Mouse (Mus musculus): ENCODE results near the gene Pitpnm3. TPM values are rescaled to one million over a fixed set of nuclear protein-coding genes. Genes with fewer than 3 reads are reported as not detected.
A peak's percentile ranks its signal among the peaks of the same experiment; 100 is the strongest.

The Pitpnm3 gene
- polyA plus RNA-seq, 2 experiments: 0.40 to 1.0 TPM

- ATAC-seq (ENCODE audit: low FRiP score, low read depth): no peak
- DNase-seq (ENCODE audit: low spot score): no peak
- H3K36me3 ChIP-seq (ENCODE audit: control insufficient read depth, insufficient read depth, low read length): no peaks in the 10 kb centered on the region
- no peaks in the 10 kb centered on the region for H3K9me3 ChIP-seq (ENCODE audit: control insufficient read depth, low read length)
- 83% methylated on average over 9 of the region's 9 CpGs for whole genome bisulfite sequencing
- TF ChIP-seq POLR2A (IDR thresholded peaks at IDR 0.05; ENCODE audit: borderline replicate concordance, extremely low read depth, insufficient read depth, insufficient read length): no peak
- no peak overlapping the region for H3K27ac ChIP-seq (replicated peaks; ENCODE audit: low read depth, low read length)
- no peak overlapping the region for H3K9ac ChIP-seq (ENCODE audit: low read depth, low read length, severe bottlenecking)
- no peaks in the 10 kb centered on the region; the same call in 1 of the 2 replicates for H3K27me3 ChIP-seq (ENCODE audit: control insufficient read depth, insufficient read depth, low read length)
- H3K4me3 ChIP-seq (replicated peaks; ENCODE audit: low read length): no peak overlapping the region
- H3K4me2 ChIP-seq (replicated peaks; ENCODE audit: low read depth, low read length, severe bottlenecking): no peak overlapping the region
- no peaks in the 10 kb centered on the region for H3K4me1 ChIP-seq (ENCODE audit: control insufficient read depth, insufficient read depth, low read length)
Observed at GRCm38 (mm10) chr11:72027836-72028235, 107.7 kb downstream of the Pitpnm3 start.

GRCm38 (mm10) chr11:72026516-72026915, 109.1 kb downstream of the Pitpnm3 start:
- H3K27ac ChIP-seq (replicated peaks; ENCODE audit: low read depth, low read length): no peak overlapping the region
- DNase-seq (ENCODE audit: low spot score): no peak
- H3K4me2 ChIP-seq (replicated peaks; ENCODE audit: low read depth, low read length, severe bottlenecking): no peak overlapping the region
- H3K4me1 ChIP-seq (ENCODE audit: control insufficient read depth, insufficient read depth, low read length): no peaks in the 10 kb centered on the region
- no peak for ATAC-seq (ENCODE audit: low FRiP score, low read depth)
- H3K9me3 ChIP-seq (ENCODE audit: control insufficient read depth, low read length): no peaks in the 10 kb centered on the region
- H3K27me3 ChIP-seq (ENCODE audit: control insufficient read depth, insufficient read depth, low read length): no peaks in the 10 kb centered on the region; the same call in 1 of the 2 replicates
- no peak overlapping the region for H3K9ac ChIP-seq (ENCODE audit: low read depth, low read length, severe bottlenecking)
- TF ChIP-seq POLR2A (IDR thresholded peaks at IDR 0.05; ENCODE audit: borderline replicate concordance, extremely low read depth, insufficient read depth, insufficient read length): no peak
- 83% methylated on average over 9 of the region's 9 CpGs for WGBS
- no peak overlapping the region for H3K4me3 ChIP-seq (replicated peaks; ENCODE audit: low read length)
- no peaks in the 10 kb centered on the region for H3K36me3 ChIP-seq (ENCODE audit: control insufficient read depth, insufficient read depth, low read length)

- TF ChIP-seq POLR2A (IDR thresholded peaks at IDR 0.05; ENCODE audit: borderline replicate concordance, extremely low read depth, insufficient read depth, insufficient read length): no peak
- Histone ChIP-seq H3K4me3 (replicated peaks; ENCODE audit: low read length) (no peak overlapping the region), H3K36me3 (ENCODE audit: control insufficient read depth, insufficient read depth, low read length) (no peaks in the 10 kb centered on the region), H3K27me3 (ENCODE audit: control insufficient read depth, insufficient read depth, low read length) (no peaks in the 10 kb centered on the region; the same call in 1 of the 2 replicates), H3K4me2 (replicated peaks; ENCODE audit: low read depth, low read length, severe bottlenecking) (no peak overlapping the region), H3K4me1 (ENCODE audit: control insufficient read depth, insufficient read depth, low read length) (no peaks in the 10 kb centered on the region), H3K9ac (ENCODE audit: low read depth, low read length, severe bottlenecking) (no peak overlapping the region), H3K27ac (replicated peaks; ENCODE audit: low read depth, low read length) (no peak overlapping the region), H3K9me3 (ENCODE audit: control insufficient read depth, low read length) (no peaks in the 10 kb centered on the region)
- DNase-seq (ENCODE audit: low spot score) (peak; percentile 21), ATAC-seq (ENCODE audit: low FRiP score, low read depth) (no peak)
- 40% methylated on average over 5 of the region's 5 CpGs for WGBS
Observed at GRCm38 (mm10) chr11:72025843-72026242, 109.7 kb downstream of the Pitpnm3 start.

- H3K27me3 ChIP-seq (ENCODE audit: control insufficient read depth, insufficient read depth, low read length): no peaks in the 10 kb centered on the region; the same call in 1 of the 2 replicates
- DNase-seq (ENCODE audit: low spot score): peak; percentile 28
Observed at GRCm38 (mm10) chr11:72024193-72024781, 111.3 kb downstream of the Pitpnm3 start.

GRCm38 (mm10) chr11:72023581-72023980, 112.0 kb downstream of the Pitpnm3 start:
- DNase-seq (ENCODE audit: low spot score): peak; percentile 34

More at GRCm38 (mm10) chr11:72024193-72024781, 111.3 kb downstream of the Pitpnm3 start:
- WGBS: 35% methylated on average over 5 of the region's 5 CpGs
- TF ChIP-seq POLR2A (IDR thresholded peaks at IDR 0.05; ENCODE audit: borderline replicate concordance, extremely low read depth, insufficient read depth, insufficient read length): no peak
- no peaks in the 10 kb centered on the region for H3K4me1 ChIP-seq (ENCODE audit: control insufficient read depth, insufficient read depth, low read length)
- H3K4me2 ChIP-seq (replicated peaks; ENCODE audit: low read depth, low read length, severe bottlenecking): no peak overlapping the region
- H3K9ac ChIP-seq (ENCODE audit: low read depth, low read length, severe bottlenecking): no peak overlapping the region
- H3K9me3 ChIP-seq (ENCODE audit: control insufficient read depth, low read length): no peaks in the 10 kb centered on the region
- no peak for ATAC-seq (ENCODE audit: low FRiP score, low read depth)
- H3K27ac ChIP-seq (replicated peaks; ENCODE audit: low read depth, low read length): no peak overlapping the region
- no peak overlapping the region for H3K4me3 ChIP-seq (replicated peaks; ENCODE audit: low read length)
- H3K36me3 ChIP-seq (ENCODE audit: control insufficient read depth, insufficient read depth, low read length): no peaks in the 10 kb centered on the region

More at GRCm38 (mm10) chr11:72023581-72023980, 112.0 kb downstream of the Pitpnm3 start:
- Histone ChIP-seq H3K36me3 (ENCODE audit: control insufficient read depth, insufficient read depth, low read length) (no peaks in the 10 kb centered on the region), H3K9ac (ENCODE audit: low read depth, low read length, severe bottlenecking) (no peak overlapping the region), H3K4me2 (replicated peaks; ENCODE audit: low read depth, low read length, severe bottlenecking) (no peak overlapping the region), H3K4me3 (replicated peaks; ENCODE audit: low read length) (no peak overlapping the region), H3K4me1 (ENCODE audit: control insufficient read depth, insufficient read depth, low read length) (no peaks in the 10 kb centered on the region), H3K9me3 (ENCODE audit: control insufficient read depth, low read length) (no peaks in the 10 kb centered on the region), H3K27ac (replicated peaks; ENCODE audit: low read depth, low read length) (no peak overlapping the region), H3K27me3 (ENCODE audit: control insufficient read depth, insufficient read depth, low read length) (no peaks in the 10 kb centered on the region)
- TF ChIP-seq POLR2A (IDR thresholded peaks at IDR 0.05; ENCODE audit: borderline replicate concordance, extremely low read depth, insufficient read depth, insufficient read length): no peak
- ATAC-seq (ENCODE audit: low FRiP score, low read depth): no peak
- 41% methylated on average over 8 of the region's 10 CpGs for WGBS
